Mouse (Mus musculus) spleen, postnatal 10 days (tissue): ENCODE results near the gene Npy5r.

ENCODE experiments used
- DNase-seq, 2 experiments: peaks; one replicate each; pipeline ENCODE4 v3.0.0; 2021 to 2022; ENCODE audit warnings: low spot score in 2 of 2

Npy5r gene

DNA sequence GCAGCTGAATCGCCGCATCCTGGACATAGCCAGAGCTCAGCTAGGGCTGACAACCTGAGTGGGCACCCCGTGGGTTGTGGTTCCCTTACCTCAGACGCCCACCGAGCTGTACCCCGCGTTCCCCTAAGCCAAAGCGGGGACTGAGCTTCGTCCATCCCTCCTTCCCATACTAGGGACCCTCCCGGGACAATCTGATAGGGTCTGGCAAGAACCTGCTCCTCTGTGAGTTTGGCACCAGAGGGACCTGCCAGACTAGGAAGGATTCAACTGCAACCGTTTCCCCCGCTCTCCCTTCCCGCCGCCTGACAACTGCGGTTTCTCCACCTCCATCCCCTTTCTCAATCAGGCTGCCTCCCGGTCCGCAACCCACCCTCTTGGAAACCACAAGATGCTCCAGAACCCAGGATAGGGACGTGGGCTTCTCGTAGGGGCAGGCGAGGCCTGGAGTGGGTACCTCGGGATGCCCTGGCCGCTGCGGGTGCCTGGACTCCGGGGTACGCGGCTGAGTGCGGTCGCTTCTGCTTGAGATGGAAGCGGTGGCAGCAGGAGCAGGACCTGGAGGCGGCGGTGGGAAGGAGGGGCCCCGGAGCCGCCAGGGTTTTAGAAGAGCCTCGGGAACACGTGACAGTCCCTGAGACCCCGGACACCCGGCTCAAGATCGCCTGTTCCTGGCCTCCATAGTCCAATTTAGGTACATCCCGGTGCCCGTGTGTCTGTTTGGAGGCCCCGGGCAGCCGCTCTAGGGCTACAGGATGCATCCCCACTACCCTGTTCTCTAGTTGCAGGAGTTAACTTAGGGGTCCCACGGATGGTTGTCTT lies at the start of gene Npy5r:
Gene Npy5r (minus strand): TSS at position 618 of the 819 bp plus-strand sequence.
- no peak for DNase-seq

DNA sequence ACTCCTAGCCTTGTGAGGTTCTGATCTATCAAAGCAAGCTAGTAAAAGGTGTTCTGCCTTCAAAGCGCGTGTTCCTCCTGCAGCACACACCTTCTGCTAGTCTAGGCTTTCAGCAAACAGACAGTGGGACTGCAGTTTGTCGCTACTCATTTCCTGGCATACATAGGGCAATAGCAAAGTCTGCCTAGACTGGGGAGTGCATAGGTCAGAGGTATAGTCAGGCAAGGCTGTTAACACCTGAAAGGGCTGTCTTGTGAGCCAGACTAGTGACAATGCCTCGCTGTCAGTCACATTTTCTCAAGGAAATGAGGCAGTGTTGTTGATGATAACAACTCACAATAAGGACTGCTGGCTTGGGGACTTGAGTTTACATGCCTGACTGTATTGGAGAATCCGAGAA lies 44.0 kb upstream of the Npy5r start:
- no peak for DNase-seq

DNA sequence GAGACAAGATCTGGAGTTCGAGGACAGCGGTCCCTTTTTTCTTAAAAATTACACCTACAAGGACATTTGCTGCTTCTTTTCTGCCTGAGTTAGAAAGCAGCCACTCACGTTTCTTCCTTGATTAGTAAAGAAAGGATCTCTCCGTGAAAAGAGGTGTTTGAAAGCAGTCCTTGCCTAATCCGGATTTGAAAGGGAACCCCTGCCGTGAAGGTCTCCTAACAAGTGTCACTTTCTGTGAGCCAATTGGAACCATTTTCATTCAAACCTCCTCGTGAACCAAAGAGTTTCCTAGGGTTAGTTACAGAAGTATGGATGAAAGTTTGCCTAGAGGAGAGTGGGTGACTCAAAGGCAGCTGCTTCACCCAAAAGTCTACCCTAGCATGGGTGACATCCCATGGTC lies 41.5 kb upstream of the Npy5r start:
- no peak for DNase-seq

DNA sequence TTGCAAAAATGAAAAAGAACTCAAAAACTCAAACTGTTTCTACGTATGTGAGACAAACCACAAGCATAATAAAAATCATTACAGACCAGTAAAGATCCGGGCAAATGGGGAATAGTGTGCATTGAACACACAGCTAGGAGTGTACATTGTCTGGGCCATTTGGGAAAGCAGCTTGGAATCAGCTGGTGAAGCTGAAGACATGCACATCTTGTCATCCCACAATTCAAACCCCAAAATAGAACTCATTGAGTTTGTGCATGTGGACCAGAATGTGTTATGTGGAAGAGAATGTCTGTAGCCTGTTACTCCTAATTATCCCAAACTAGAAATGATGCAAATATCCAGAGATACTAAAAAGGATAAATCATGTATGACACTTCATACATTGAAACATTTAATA lies 34.9 kb upstream of the Npy5r start:
- DNase-seq, result no peak

DNA sequence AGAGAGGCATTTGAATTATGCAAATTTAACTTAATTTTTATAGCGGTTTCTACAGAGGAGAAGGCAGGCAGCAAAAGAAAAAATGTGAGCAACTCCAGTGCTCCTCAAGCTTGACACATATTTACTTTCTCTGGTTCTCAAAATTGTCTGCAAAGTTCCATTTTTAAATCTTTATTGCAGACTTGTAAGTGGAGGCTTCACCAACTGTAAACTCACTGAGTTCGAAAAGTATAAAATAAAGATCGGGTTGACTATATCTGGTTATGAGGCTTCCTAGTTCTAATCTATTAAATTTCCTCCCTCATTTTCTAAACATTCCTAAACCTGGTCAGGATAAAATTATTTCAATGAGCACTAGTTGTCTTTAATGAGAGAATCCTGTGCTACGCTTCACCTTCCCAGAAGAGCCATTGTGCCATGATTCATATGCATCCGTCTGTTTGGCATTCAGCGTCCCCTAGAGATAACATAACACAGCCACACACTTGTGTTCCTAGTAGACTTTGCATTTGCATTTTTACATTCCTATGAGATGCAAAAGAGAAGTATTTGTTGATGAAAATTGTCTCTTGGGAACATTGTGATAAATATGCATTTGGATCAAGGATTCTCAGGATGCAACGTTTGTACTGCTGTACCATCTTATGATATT lies 26.5 kb upstream of the Npy5r start:
- DNase-seq, result no peak

DNA sequence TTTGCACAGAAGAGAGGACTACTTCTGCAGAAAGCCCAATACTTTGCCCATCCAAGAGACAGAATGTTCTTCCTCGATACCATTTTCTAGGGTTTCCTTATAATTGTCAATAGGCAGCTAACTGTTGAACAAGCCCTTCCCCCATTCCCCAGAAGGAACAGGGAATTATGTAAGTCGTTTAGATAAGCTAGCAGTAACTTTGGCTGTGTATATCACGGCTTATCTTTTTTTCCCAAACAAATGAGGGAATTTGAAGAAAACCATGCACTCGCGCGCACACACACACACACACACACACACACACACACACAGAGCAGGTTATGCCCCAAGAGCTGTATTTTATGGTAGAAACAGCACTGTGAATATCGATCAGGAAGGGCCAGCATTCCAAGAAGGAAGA lies 10.9 kb upstream of the Npy5r start:
- DNase-seq, result no peak

DNA sequence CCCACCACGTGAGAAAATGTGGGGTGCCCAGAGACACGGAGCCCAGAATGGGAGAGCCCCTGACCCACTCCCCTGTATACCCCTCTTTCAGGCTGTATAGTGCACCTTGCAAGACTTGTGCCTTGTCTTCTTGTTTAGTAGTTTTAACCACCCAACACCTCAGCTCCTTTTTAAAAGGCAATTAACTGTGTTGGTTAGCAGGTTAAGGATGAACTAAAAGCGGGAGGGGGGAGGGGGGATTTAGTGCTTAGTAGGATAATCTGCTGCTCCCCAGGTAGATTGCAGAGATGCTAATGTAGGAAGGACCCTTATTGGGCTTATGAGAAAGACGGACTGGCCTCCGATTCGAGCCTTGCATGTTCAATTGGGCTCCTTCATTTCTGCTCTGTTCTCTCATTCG lies 10.1 kb upstream of the Npy5r start:
- DNase-seq, result no peak

DNA sequence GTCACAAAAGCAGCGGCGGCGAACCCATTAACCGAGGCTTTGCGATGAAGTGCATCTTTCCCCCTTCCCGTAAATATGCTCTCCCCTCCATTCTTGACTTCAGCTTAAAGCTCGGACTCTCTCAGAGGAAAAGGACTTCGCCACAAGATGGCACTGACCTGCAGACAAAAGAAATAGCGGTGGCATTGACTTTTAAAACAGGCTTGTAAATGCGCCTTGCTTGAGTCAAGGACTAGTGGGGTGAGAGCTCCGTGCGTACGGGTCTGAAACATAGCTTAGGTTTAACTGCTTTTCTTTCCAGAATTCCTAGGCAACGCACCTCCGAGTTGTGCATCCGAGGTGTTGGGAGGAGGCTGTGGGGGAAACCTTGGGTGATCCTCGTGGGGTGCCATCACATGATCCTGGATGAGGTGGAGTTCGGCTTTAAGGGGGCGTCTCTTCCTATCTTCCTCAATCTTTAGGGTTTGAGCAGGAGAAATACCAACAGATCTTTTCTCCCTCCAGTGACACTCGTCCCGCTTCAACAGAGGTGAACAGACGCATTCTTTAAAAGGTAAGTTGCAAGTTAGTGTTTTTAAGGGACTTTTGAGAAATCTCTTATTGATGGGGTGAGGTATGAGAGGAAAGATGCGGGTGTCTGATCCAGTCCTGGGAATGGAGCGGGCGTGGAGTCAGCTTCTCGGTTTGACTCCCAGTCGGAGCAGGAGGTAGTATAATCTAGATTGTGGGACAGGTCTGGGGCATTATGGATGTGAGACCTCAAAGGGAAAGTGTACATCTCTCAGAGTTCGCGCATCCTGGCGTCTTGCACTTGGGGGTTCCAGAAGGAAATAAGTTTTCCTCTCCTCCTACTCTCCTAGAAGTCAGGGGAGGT lies 9.3 kb upstream of the Npy5r start, which contains the start of gene Npy1r:
Gene Npy1r (plus strand): TSS at position 223 of the 874 bp plus-strand sequence.
- DNase-seq, result no peak

DNA sequence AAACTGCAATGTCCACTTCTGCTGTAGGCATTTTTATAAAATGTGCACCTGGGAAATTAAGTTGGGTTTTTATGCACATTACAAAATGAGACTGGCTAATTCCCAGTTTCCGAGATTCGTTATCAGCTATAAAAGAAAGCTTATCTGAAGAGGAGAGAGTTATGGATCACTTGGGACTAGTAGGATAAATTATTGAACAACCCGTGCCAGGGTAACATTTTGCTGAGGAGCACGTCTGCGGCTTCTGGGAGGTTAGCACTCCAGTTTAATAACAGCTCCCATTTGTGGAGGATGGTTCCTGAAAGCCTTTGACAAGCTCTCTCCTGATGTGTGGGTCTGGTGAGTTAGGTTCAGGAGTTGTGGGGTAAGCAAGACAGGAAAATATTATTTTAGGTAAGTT lies 2.5 kb upstream of the Npy5r start:
- no peak for DNase-seq

DNA sequence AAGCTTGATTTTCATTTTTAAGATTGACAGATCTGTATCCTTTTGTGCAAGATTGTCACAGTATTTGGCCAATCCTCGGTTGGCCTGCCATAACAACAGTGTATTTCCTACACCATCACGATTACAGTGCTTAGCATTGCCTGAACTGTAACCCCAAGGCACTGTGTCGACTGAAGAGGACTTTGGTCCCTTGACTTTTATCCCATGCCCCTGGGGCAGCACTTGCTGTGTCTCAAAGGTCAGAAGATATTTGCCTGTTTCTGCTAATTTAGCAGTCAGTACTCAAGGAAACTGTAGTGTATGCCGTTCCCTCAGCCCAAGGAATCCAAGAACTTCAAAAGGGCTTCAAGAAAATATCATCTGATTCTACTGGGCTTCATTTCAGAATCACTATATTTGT lies 871 bp upstream of the Npy5r start:
- DNase-seq, result no peak

DNA sequence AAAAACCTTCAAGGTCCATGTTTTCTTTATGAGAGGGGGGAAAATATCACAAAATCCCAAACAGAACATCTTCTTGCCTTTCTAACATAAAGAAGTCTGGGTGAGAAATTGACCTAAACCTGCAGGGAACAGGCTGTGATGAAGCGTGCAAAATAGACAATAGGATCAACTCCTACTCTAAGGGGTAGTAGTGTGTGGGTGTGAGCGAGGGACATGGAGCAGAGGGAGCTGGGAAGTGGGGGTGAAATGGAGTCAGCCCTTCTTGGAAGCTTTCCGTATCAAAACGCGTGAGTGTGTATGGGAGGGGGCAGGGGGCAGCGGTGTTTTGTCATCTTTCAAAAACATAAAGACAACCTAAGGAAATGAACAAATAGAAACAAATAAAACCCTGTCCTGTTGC lies 467 bp upstream of the Npy5r start:
- no peak for DNase-seq

DNA sequence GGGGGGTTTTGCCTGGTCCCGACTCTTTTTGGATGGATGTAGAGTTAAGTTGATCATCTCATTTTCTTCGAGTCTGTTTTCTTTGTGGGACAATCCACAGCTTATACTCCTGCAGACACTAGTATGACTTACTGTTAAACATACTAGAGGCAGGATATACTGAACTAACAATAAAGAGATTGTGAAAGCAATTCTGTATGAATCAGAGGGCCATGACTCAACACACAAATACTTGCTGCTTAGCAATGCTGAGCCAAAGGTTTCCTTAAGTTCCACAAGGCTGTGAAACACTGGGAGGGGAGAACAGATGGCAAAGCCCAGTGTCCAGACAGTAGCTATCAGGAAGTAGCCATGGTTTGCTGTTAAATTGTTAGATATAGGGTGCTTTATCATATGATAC lies 6.7 kb downstream of the Npy5r start:
- no peak for DNase-seq

DNA sequence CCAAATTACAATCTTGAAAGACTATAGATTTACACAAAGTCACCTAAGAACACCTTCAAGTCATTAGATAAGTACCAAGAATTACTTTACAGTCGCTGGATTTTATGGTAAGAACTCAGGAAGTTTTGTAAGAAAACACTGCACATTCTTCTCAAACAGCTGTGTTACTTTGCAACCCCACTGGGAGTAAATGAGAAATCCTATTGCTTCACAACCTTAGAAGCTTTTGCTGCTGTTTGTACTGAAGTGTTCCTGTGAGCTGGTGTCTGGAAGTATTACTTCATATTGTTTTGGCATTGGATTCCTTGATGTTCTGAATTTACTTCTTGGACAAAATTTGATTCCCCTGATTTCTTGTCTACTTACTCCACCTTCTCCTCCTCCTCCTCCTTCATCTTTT lies 57.2 kb downstream of the Npy5r start:
- DNase-seq, result no peak
